Mouse (Mus musculus) intestine, postnatal 0 days (tissue): ENCODE results near the gene Tigd4. TPM values are rescaled to one million over a fixed set of nuclear protein-coding genes. Genes with fewer than 3 reads are reported as not detected.

Experiments
- ATAC-seq: fragments of 200-750 bp; cut with Nextera tagmentation; 2 replicates; pipeline ENCODE4 v1.8.0; 2017; ENCODE audit warnings: mild to moderate bottlenecking, moderate TSS enrichment, moderate library complexity
- H3K27ac ChIP-seq: fragments of 300-500 bp; sonication (generic); 2 replicates; pipeline ENCODE4 v1.5.1; 2014; ENCODE audit warnings: mild to moderate bottlenecking, low read depth, low read length, moderate library complexity
- H3K27me3 ChIP-seq: fragments of 300-500 bp; sonication (generic); replicated peaks from 2 replicates; pipeline ENCODE4 v1.6.1; 2014; ENCODE audit warnings: low read length, mixed read lengths; ENCODE audit not compliant: control insufficient read depth, insufficient read depth
- H3K36me3 ChIP-seq: fragments of 300-500 bp; sonication (generic); 2 replicates; pipeline ENCODE4 v1.6.1; 2014; ENCODE audit warnings: mild to moderate bottlenecking, moderate library complexity; ENCODE audit not compliant: control insufficient read depth, insufficient read depth
- H3K4me1 ChIP-seq: fragments of 300-500 bp; sonication (generic); replicated peaks from 2 replicates; pipeline ENCODE4 v1.6.1; 2014; ENCODE audit warnings: antibody characterized with exemption, low read length, mixed read lengths; ENCODE audit not compliant: control insufficient read depth, insufficient read depth
- H3K4me2 ChIP-seq: fragments of 300-500 bp; sonication (generic); replicated peaks from 2 replicates; pipeline ENCODE4 v1.6.1; 2014; ENCODE audit warnings: low read depth, mild to moderate bottlenecking, moderate library complexity
- H3K4me3 ChIP-seq: fragments of 300-500 bp; sonication (generic); 2 replicates; pipeline ENCODE4 v1.5.1; 2014; ENCODE audit warnings: low read depth, low read length
- H3K9ac ChIP-seq: fragments of 300-500 bp; sonication (generic); 2 replicates; pipeline ENCODE4 v1.6.1; 2014; ENCODE audit warnings: mild to moderate bottlenecking, low read depth, low read length
- H3K9me3 ChIP-seq: fragments of 300-500 bp; sonication (generic); 2 replicates; pipeline ENCODE4 v1.6.1; 2016; ENCODE audit warnings: mixed run types; ENCODE audit not compliant: control insufficient read depth
- CTCF ChIP-seq: sonication (generic); IDR thresholded peaks from 2 replicates; pipeline ENCODE4 v1.5.1; 2016; ENCODE audit warnings: low read depth, mild to moderate bottlenecking, control low read depth, antibody characterized with exemption, moderate library complexity
- WGBS: fragments of 180-500 bp; shearing (Covaris S2); extraction: QIAGEN DNeasy Blood & Tissue Kit; methylation state at CpG from one replicate; pipeline ENCODE4 v1.1.7; 2014; 5-methylcytosine and 5-hydroxymethylcytosine counted together
- polyA plus RNA-seq: library from polyadenylated mRNA; unstranded; fragments of >200 nt; fragmentation: Nextera tagmentation; extraction: Ambion mirVana; gene quantifications from 2 replicates; pipeline ENCODE4 v1.2.1, GENCODE M21; 2015

The Tigd4 gene
- polyA plus RNA-seq, 1 experiment from 2014 or later = not detected

DNA sequence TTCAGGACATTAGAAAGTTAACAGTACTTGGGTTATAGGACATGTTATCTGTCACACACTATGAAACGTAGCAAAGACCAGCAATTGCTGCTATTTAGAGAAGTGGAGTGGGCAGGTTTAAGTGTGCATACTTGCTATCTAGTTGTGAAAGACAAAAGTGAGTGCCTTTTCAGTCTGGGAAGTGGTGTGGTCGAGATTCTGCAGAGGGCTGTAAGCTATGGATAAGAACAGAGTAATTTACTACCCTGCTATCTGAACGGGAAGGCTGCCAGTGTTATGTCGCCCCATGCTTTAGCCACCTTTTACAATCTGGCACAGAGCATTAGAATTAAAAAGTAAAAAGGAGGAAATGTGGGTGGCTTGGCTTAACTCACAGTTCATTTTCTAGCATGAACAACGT lies 6.6 kb upstream of the Tigd4 start:
- H3K9me3 ChIP-seq = no peaks in the 10 kb centered on the region
- no peak overlapping the region for H3K4me2 ChIP-seq
- H3K9ac ChIP-seq = no peak overlapping the region
- H3K4me1 ChIP-seq = no peaks in the 10 kb centered on the region
- H3K36me3 ChIP-seq = no peaks in the 10 kb centered on the region
- no peak for ATAC-seq
- no peak overlapping the region for H3K4me3 ChIP-seq
- WGBS = 26% methylated on average over 5 of the region's 5 CpGs
- no peaks in the 10 kb centered on the region for H3K27me3 ChIP-seq
- no peak overlapping the region for H3K27ac ChIP-seq
- TF ChIP-seq CTCF = no peak

- no peak overlapping the region for H3K27ac ChIP-seq
- ATAC-seq = no peak
- no peaks in the 10 kb centered on the region for H3K36me3 ChIP-seq
- H3K4me1 ChIP-seq = no peaks in the 10 kb centered on the region
- TF ChIP-seq CTCF = no peak
- peaks cover 14% of the 10 kb centered on the region; the same call in 1 of the 2 replicates for H3K27me3 ChIP-seq
- H3K4me3 ChIP-seq = peak overlapping the region; percentile 33
- H3K4me2 ChIP-seq = peak overlapping the region; percentile 64
- 4% methylated on average over 23 of the region's 23 CpGs for WGBS
- H3K9ac ChIP-seq = peak overlapping the region; percentile 41; the same call in 1 of the 2 replicates
- no peaks in the 10 kb centered on the region for H3K9me3 ChIP-seq
Observed at GRCm38 (mm10) chr3:84594894-84595676, 1.7 kb downstream of the Tigd4 start.

DNA sequence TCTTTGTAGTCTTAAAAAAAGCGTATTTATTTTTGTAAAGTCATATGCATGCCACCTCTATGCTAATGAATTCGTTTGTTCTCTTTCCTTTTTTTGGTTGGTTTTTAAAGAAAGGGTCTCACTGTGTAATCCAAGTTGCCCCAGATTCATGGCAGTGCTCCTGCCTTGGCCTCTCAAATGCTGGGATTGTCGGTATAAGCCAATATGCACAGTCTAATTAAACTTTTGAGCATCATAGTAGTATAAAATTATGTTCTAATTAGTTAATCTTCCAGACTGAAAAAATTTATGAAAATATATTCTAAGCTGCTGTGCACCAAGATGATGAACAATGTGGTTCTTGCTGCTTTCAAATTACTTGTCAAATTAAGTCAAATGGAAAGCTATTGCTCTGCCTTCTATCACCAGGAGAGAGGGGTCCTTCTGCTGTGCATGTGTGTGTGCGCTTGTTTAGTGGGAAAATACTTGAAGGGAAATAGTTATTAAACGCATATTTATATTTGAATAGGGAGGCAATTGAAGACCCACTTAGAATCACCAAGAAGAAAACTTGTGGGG lies 2.4 kb downstream of the Tigd4 start:
- H3K4me1 ChIP-seq = no peaks in the 10 kb centered on the region
- H3K9ac ChIP-seq = no peak overlapping the region
- 35% methylated on average over 5 of the region's 5 CpGs for WGBS
- no peak for TF ChIP-seq CTCF
- H3K9me3 ChIP-seq = no peaks in the 10 kb centered on the region
- peak overlapping the region; percentile 64 for H3K4me2 ChIP-seq
- H3K27ac ChIP-seq = no peak overlapping the region
- no peaks in the 10 kb centered on the region for H3K36me3 ChIP-seq
- ATAC-seq = no peak
- H3K4me3 ChIP-seq = no peak overlapping the region
- H3K27me3 ChIP-seq = peaks cover 14% of the 10 kb centered on the region; the same call in 1 of the 2 replicates

GRCm38 (mm10) chr3:84597996-84598734 lies 4.8 kb downstream of the Tigd4 start:
- WGBS = 57% methylated on average over 6 of the region's 6 CpGs
- Histone ChIP-seq H3K9ac (no peak overlapping the region), H3K36me3 (no peaks in the 10 kb centered on the region), H3K4me2 (no peak overlapping the region), H3K9me3 (no peaks in the 10 kb centered on the region), H3K4me1 (no peaks in the 10 kb centered on the region), H3K27me3 (peaks cover 11% of the 10 kb centered on the region; the same call in 1 of the 2 replicates), H3K4me3 (no peak overlapping the region), H3K27ac (no peak overlapping the region)
- TF ChIP-seq CTCF = no peak
- peak; percentile 68; the same call in 1 of the 2 replicates for ATAC-seq

- Histone ChIP-seq H3K4me2 (no peak overlapping the region), H3K4me1 (no peaks in the 10 kb centered on the region), H3K27ac (no peak overlapping the region), H3K27me3 (peaks cover 10% of the 10 kb centered on the region; the same call in 1 of the 2 replicates), H3K9me3 (no peaks in the 10 kb centered on the region), H3K9ac (no peak overlapping the region), H3K4me3 (no peak overlapping the region), H3K36me3 (no peaks in the 10 kb centered on the region)
- ATAC-seq = no peak
- 80% methylated on average over 6 of the region's 6 CpGs for WGBS
- no peak for TF ChIP-seq CTCF
Observed at GRCm38 (mm10) chr3:84598756-84599155, 5.4 kb downstream of the Tigd4 start.

DNA sequence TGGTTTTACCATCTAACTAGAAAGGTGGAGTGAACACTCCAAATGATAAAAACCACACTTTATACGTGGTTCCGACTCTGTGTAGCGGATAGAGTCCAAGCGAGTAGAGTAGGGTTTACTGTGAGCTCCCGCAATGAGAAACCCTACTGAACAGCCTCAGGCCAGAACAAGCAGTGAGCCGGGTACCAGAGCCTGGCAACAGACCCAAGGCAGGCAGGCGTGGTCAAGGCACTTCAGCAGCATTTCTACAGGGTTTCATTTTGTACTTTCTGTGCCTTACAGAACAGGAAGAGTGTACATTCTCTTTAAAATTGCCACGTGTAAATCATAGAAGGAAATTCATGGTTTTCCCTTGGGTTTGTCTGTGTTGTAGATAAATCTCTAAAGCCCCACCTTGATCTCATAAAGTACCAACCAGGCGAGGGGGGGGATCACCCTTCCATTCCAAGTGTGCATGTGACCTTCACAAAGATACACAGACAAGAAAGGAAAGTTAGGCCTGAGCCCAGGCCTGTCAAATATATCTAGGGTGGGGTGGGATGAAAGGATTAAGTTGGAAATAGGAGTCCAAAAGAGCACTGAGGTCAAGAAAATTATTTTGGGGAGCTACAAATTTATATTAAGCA lies 8.6 kb downstream of the Tigd4 start:
- H3K9me3 ChIP-seq = 0 out of 2 replicates have a peak, but pooled peaks cover 7% of the 10 kb centered on the region
- ATAC-seq = no peak
- H3K4me1 ChIP-seq = no peaks in the 10 kb centered on the region
- no peak for TF ChIP-seq CTCF
- 76% methylated on average over 9 of the region's 9 CpGs for WGBS
- H3K9ac ChIP-seq = no peak overlapping the region
- no peak overlapping the region for H3K4me2 ChIP-seq
- no peak overlapping the region for H3K4me3 ChIP-seq
- no peaks in the 10 kb centered on the region for H3K36me3 ChIP-seq
- 0 out of 2 replicates have a peak, but pooled peaks cover 3% of the 10 kb centered on the region for H3K27me3 ChIP-seq
- no peak overlapping the region for H3K27ac ChIP-seq
